Mouse (Mus musculus) skeletal muscle tissue, adult 2 months (tissue): Measurements from ENCODE around the gene Olfr1366.
A peak's percentile ranks its signal among the peaks of the same experiment; 100 is the strongest.
"Not testable (repeated sequence)": the region's sequence is repeated elsewhere in the genome, so short reads cannot be mapped to it uniquely, and the experiment has no call there.

Experiments used
- DNase-seq: peaks from one replicate; pipeline ENCODE4 v3.0.0-alpha.2; 2012; ENCODE audit warnings: low read depth, low spot score

Olfr1366 gene

GRCm38 (mm10) chr13:21542708-21543107 lies at the start of gene Olfr1366:
Gene Olfr1366 (minus strand): TSS chr13:21542808.
- no peak for DNase-seq

- no peak for DNase-seq
Observed at GRCm38 (mm10) chr13:21591618-21592017, 49.0 kb upstream of the Olfr1366 start.

DNA sequence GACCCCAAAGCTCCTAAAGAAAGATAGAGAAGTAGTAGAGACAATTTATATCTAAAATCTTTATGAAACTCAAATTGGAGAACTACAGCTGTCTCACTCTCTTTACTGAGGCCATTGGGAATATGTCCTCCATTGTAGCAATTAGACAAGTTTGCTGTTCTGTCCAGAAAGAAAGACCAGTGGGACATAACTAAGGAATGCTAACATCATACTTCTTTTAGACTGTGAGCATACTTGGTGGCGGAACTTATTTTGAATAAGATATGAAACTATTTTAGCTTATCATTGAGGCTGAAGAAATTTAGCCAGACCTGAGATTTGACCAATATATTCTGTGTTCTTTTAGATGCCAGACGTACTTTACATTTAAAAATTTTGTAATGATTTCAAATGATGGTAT lies 39.1 kb upstream of the Olfr1366 start, which contains the start of gene Olfr1364:
TSS of gene Olfr1364 (minus strand) at position 101 of the 400 bp plus-strand sequence.
- no peak for DNase-seq

DNA sequence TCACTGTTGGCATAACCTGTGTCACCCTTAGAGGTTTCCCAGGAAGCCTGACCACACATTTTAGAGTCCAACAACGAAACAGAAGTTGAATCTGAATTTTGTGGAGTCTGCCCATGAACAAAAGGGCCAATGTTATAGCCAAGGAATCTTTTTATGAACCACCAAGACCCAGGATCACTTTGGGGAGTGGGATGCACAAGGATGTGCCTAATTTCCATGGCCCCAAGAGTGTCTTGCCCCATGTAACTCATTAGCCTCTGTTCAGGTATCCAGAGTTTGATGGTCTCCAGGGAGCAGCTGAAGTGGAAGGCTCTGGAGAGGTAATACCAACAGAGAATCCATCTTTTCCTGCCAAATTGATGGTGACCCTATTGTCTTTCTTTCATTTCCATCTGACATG lies 17.2 kb upstream of the Olfr1366 start, which contains the start of gene Olfr1535:
TSS of gene Olfr1535 (minus strand) at position 101 of the 400 bp plus-strand sequence.
- no peak for DNase-seq

GRCm38 (mm10) chr13:21550416-21551110 lies 8.0 kb upstream of the Olfr1366 start:
- DNase-seq: no peak

GRCm38 (mm10) chr13:21549487-21549886 lies 6.9 kb upstream of the Olfr1366 start:
- DNase-seq: no peak

DNA sequence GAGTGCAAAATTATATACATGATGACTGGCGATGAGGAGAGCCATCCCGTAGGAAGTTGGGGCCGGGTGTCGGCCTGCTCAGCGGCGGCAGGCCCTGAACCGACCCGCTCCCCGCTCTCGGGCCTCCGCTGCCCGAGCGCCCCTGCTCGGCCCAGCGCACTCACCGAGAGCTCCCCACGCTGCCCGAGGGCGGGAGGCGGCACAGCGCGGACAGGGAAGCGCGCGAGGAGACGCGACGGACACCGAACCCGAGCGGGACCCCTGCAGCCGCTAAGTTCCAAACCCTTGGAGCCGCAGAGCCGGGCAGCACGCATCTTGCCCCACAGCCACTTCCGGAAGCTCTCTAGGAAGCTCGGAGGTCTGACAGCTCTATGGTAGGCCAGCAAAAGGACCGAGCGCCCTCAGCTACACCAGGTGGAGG lies 11.8 kb downstream of the Olfr1366 start, which contains the start of gene Zkscan8:
TSS of gene Zkscan8 (minus strand) at position 340 of the 421 bp plus-strand sequence.
- DNase-seq: peak; percentile 81

DNA sequence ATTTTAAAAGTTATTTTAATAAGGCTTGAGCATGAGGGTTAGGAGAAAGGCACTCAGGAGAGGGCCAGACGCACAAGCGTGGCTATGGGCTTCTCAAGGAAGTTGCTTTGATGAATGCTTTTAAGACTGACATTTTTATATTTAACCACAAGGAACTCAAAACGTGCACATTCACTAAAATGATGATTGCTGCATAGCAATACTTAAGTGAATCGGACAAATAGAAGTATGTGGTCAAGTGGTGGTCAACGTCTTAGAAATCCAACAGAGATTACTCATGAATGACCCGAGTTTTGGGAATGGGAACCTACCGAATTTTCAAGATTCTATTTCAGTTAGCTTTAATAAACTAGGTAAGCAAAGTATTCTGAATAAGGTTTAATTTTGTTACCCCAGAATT lies 12.5 kb downstream of the Olfr1366 start:
- DNase-seq: no peak

GRCm38 (mm10) chr13:21506221-21506649 lies 36.4 kb downstream of the Olfr1366 start:
- peak; percentile 71 for DNase-seq

DNA sequence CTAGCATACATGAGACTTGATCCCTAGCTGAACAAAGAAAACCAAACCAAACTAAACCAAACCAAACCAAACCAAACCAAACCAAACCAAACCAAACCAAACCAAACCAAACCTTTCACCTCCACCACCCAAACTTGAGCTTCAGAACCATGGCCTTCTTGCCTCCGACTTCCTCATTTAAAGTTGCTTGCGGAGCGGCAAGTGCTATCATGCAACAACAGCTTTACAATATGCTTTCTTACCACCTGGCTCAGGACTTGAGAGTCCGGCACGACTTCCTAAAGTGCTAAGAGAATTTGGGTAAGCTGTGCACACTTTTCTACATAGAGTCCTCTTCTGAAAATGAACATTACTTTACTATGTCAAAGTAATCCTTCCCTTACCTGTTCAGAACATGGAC lies 40.3 kb downstream of the Olfr1366 start:
- DNase-seq: no peak

- not testable (repeated sequence) for DNase-seq
Observed at GRCm38 (mm10) chr13:21501182-21501581, 41.4 kb downstream of the Olfr1366 start, which contains the start of gene Gm11273. Gene Gm11273 (minus strand): TSS chr13:21501418.

DNA sequence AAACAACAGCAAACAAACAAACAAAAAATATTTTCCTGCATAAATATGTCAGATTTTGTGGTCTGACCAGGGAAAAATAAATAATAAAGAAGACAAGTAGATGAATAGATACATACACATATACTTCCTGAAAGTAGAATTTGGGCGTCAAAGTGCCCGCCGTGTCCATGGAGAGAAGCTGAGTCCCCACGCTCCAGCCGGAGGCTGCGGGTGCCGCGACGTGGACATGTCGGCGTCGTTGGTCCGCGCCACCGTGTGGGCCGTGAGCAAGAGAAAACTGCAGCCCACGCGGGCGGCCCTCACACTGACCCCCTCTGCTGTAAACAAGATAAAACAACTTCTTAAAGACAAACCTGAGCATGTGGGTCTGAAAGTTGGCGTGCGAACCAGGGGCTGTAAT lies 47.5 kb downstream of the Olfr1366 start, which contains the start of gene AK157302:
TSS of gene AK157302 (plus strand) at position 144 of the 400 bp plus-strand sequence.
- no peak for DNase-seq

- no peak for DNase-seq
Observed at GRCm38 (mm10) chr13:21492847-21493246, 49.8 kb downstream of the Olfr1366 start.

GRCm38 (mm10) chr13:21486881-21487280 lies 55.7 kb downstream of the Olfr1366 start:
- no peak for DNase-seq
